Mouse (Mus musculus): ENCODE data around the gene Hoxa1. TPM values are rescaled to one million over a fixed set of nuclear protein-coding genes. Genes with fewer than 3 reads are reported as not detected.

Hoxa1 gene
- total RNA-seq, 2 experiments from 2014 or later: not detected

DNA sequence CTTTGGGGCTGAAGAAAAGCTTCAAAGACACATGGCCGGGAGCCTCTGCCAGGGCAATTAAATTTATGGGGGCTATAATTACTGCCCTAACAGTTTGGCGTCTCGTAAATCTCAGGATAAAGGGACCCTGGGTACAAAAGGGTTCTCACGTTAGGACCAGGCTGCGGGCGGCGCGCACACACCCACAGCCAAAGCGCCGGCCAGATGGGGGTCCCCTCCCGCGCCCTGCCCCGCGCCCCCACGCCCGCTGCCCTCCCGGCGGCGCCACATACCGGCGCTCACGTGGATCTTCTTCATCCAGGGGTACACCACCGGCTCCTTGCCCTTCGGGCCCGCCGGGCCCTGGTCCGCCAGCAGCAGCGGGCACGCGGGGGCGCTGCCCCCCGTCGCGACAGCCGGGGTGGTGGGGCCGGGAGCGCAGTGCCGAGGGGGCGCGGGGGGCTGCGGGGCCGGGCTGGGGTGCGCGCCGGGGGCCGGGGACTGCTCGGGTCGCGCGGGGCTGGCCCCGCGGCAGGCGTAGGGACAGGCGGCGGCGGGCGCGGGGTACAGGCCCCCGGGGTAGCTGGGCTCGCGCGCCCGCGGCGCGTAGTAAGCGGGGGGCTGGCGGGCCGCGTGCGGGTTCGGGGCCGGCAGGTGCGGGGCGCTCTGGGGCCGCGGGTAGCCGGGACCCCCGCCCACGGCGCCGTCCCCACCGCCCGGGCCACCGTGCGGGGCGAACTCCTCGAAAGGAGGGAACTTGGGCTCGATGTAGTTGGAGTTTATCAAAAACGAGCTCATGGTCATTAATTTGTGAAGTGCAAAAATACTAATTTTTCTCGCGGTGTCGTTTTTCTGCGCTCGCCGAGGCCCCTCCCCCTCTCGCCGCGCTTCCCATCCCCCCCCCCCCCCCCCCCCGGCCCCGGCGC lies 33.0 kb upstream of the Hoxa1 start, which contains the start of gene Hoxa4:
Hoxa4 (minus strand) TSS at position 848 of the 905 bp plus-strand sequence.
- no peak for ATAC-seq (replicated peaks; ENCODE audit: low FRiP score, low TSS enrichment, poor library complexity, severe bottlenecking)

DNA sequence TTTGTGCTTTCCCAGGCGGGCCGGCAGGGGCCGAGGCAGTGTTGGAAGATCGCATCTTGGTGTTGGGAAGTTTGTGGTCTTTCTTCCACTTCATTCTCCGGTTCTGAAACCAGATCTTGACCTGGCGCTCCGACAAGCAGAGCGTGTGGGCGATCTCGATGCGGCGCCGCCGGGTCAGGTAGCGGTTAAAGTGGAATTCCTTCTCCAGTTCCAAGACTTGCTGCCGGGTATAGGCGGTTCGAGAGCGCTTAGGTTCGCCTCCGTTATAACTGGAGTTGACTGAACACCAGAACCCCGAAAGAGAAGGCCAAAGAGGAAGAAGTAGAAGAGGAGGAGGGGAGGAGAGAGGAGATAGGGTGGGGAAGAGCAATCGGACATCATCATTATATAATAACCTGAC lies 32.3 kb upstream of the Hoxa1 start:
- no peak for ATAC-seq (replicated peaks; ENCODE audit: low FRiP score, low TSS enrichment, poor library complexity, severe bottlenecking)

DNA sequence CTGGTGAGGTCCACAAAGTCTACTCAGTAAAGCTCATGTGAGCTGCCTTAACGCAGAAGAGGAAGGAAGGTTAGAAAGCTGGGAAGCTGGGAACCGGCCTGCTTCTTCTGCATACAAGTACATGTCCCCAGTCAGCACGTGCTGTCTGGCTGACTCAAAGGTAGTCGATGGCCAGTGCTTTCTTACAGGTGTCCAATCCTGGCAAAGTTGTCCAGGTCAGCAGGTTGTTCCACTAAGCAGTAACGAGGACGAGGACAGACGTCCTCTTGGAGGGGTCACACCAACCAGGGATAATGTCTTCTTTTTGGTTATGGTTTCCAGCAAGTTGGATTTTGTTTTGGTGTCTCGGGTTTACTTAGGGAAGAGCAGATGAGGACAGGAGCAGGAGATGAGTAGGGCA lies 31.8 kb upstream of the Hoxa1 start:
- ATAC-seq (replicated peaks; ENCODE audit: low FRiP score, low TSS enrichment, poor library complexity, severe bottlenecking): no peak

DNA sequence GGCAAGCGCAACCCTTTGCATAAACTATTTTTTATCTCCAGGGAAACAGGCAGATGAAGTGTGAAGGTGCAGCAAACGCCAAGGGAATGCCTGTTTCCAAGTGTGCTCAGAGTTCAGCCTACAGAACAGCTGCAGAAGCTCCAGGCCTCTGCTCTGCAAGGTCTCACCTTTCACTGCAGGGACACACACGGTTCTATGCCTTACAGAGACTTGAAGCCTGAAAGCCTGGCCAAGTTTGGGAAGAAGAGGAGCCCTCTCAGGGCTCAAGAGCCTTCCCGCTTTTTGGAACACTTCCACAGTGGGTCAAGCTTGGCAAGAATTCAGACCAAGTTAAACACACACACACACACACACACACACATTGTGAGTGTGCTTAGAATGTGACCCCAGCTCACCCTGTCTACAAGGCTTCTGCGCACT lies 31.1 kb upstream of the Hoxa1 start:
- no peak for ATAC-seq (replicated peaks; ENCODE audit: low FRiP score, low TSS enrichment, poor library complexity, severe bottlenecking)

DNA sequence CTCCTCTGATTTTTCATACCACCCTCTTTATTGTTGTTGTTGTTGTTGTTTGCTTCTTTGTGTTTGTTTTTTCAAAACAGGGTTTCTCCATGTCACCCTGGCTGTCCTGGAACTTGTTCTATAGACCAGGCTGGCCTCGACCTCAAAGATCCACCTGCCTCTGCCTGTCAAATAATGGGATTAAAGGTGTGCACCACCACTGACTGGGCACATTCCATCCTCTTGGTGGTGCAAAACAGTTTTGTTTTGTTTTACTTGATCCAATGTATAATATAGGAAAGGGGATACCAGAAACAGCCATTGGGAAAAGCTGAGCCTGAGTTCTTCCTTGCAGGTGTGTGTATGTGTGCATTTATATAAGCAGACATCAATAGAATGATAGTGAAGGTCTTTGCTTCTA lies 28.4 kb upstream of the Hoxa1 start:
- no peak for ATAC-seq (replicated peaks; ENCODE audit: low FRiP score, low TSS enrichment, poor library complexity, severe bottlenecking)

DNA sequence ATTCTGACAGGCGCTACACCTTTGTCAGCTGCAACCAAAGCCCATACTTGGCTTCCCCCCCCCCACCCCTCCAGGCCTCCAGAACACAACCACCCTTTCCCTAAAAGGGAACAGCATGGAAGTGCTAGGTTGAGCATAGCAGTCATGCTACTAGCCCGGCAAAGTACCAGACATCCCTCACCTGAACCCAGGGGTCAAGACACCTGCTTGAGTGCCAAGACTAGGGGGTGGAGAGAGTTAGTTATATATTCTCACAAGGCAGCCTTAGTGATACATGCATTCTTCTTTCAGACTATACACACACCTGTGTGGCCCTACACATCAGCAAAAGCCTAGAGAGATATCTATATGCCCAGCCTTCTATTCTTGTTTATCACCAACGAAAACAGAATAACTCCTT lies 27.7 kb upstream of the Hoxa1 start:
- no peak for ATAC-seq (replicated peaks; ENCODE audit: low FRiP score, low TSS enrichment, poor library complexity, severe bottlenecking)

DNA sequence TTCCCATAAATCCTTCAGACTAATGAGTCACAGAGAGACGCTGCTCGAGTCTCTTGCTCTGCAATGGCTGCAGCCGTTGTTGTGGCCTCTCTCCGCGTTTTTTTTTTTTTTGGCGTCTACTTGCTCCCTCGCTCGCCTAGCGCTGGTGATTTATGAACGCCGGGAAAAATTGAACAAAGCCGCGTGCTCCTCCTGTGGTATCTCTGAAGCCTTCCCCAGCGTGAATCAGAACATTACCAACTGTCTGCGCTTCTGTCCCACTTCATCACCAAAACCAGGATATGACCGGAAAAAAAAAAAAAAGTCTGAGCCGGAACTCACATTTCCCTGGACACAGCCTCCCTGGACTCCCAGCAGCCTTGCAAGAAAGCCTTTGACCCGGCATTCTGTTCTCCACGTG lies 27.1 kb upstream of the Hoxa1 start:
- ATAC-seq (replicated peaks; ENCODE audit: low FRiP score, low TSS enrichment, poor library complexity, severe bottlenecking): no peak

DNA sequence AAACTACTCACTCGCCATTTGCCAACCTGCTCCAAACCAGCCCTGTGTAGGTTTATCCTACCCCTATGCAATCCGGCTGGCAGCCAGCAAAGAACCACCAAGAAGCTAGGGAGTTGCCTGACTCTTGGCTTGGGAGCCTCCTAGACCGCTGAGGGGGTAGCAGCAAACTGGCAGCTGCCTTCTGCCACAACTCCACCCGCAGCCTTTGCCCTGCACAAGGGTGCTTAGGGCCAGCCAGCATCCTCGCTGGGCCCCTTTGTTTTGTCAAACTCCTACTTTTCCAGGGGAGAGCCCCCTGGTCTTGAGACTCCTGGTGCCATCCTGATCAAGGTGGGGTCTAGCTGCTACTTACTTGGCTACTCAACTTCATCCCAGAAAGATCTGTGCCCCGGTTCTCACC lies 26.6 kb upstream of the Hoxa1 start:
- ATAC-seq (replicated peaks; ENCODE audit: low FRiP score, low TSS enrichment, poor library complexity, severe bottlenecking): no peak

DNA sequence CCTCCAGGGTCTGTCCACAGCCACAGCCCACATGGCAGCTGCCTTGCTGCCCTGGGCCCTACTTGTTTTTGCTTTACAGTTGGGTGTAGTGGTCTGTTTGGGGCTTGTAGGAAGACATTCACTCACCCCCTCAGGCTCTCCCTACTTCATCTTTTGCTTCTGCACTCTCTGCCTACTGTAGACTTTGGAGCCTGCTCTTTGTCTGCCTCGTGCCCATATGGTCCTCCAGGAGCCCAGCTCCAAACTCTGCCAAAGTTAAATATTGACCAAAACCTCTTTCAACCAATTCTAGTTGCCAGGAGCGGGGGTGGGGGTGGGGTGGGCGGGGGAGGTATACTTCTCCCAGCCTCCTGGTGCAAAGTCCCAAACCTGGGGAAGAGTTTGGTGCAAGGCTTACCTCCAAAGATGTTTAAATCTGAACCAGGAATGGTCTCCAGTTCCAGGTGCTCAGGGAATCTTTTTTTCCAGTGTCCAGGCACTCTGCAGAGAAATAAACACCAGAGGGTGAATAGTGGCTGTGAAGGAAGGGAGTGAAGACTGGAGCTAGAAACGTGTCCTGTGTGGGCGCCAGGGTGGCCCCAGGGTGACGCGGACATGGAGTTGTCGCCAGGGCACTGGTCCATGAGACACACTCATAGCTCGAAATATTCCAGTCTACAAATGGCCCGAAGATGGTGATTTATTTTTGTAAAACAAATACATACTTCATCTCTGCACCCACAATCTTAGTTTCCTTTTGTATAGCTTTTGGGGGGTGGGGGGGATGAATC lies 25.4 kb upstream of the Hoxa1 start:
- no peak for ATAC-seq (replicated peaks; ENCODE audit: low FRiP score, low TSS enrichment, poor library complexity, severe bottlenecking)

DNA sequence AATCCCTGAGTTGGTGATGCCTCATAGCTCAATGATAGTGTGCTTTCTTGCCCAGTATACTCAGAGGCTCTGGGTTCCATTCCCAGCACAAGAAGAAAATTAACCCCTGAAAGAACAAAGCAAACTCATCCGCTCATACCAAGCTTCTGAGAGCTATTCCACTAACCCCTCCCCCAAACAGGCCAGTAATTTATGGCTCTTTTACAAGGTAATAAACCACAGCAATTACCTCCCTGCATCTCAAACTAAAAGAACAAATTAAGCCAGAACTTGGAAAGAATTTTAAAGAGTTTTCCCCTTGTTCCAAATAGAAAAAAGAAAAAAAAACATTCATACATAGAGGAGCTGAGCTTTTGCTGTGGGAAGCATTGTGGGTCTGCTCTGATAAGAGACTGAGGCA lies 24.7 kb upstream of the Hoxa1 start:
- no peak for ATAC-seq (replicated peaks; ENCODE audit: low FRiP score, low TSS enrichment, poor library complexity, severe bottlenecking)

DNA sequence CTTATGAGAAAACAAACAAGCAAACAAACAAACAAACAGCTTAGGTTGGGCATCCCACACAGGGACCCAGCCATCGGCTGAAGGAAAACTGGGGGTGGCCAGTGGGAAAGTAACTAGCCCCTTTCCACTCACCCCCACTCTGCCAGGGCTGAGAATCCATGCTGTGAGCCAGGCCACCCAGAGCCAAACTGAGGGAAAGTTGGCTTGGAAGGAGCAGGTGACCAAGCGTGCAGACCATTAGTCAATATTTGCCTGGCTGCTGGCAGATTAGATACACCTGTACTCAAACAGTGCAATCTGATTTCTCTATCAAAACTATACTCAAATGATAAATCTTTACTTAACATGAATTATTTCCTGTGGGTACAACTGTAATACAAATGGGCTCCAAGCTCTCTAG lies 23.9 kb upstream of the Hoxa1 start:
- ATAC-seq (replicated peaks; ENCODE audit: low FRiP score, low TSS enrichment, poor library complexity, severe bottlenecking): no peak

DNA sequence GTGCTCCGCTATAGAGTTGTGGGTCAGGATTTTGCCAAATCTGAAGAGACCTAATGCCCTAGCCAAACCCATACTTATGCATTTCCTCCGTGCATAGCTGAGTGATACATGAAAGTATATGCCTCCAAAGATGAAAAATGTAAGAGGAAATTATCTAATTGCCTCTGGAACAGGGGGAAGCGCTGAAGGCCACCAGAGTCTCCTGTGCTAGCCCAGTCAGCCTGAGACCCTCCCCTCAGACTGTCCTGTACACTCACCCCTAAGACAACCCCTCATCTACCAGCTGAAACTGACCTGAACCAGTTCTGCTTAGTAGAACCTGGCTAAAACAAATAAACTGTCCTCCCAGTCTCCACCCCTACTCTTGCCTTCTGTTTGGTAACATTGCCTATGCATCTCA lies 22.6 kb upstream of the Hoxa1 start:
- ATAC-seq (replicated peaks; ENCODE audit: low FRiP score, low TSS enrichment, poor library complexity, severe bottlenecking): no peak

DNA sequence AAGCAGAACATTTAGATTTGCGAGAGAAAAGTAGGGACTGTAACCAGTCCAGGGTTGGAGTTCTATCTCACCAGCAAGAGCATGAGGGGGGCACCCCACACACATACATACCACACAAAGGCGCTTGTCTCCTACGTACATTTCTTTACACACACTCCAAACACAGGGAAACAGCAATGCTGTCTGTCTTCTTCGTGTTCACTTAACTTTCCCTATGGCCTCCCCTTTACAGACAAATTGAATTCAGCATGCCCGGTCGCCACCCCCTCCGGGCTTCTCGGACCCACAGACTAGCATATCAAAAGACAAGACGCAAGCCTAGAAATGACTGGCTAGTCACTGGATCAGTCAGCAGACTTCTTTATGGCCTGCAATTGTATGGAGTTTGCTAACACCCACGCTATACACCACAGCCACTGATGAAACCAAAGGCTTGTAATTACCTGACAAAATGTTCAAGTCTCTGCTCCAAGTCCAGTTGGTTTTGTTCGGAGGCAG lies 22.1 kb upstream of the Hoxa1 start:
- no peak for ATAC-seq (replicated peaks; ENCODE audit: low FRiP score, low TSS enrichment, poor library complexity, severe bottlenecking)

DNA sequence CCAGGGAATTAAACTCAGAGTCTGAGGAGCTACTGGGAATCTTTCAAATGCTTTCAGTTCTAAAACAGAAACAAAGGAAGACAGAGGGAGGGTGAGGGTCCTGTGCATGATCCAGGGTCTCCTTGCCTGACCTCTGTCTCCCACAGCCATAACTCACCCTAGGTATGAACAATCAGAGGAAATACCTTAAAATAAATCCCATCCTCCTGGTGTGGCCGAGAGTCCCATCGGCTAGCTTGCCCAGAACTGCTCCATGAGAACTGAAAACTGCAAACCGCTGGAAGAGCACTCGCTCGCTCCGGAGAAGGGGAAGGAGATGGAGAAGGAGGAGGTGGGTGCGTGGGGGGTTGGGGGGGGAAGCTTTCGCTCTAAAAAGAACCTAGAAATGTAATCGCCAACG lies 21.6 kb upstream of the Hoxa1 start:
- ATAC-seq (replicated peaks; ENCODE audit: low FRiP score, low TSS enrichment, poor library complexity, severe bottlenecking): no peak

DNA sequence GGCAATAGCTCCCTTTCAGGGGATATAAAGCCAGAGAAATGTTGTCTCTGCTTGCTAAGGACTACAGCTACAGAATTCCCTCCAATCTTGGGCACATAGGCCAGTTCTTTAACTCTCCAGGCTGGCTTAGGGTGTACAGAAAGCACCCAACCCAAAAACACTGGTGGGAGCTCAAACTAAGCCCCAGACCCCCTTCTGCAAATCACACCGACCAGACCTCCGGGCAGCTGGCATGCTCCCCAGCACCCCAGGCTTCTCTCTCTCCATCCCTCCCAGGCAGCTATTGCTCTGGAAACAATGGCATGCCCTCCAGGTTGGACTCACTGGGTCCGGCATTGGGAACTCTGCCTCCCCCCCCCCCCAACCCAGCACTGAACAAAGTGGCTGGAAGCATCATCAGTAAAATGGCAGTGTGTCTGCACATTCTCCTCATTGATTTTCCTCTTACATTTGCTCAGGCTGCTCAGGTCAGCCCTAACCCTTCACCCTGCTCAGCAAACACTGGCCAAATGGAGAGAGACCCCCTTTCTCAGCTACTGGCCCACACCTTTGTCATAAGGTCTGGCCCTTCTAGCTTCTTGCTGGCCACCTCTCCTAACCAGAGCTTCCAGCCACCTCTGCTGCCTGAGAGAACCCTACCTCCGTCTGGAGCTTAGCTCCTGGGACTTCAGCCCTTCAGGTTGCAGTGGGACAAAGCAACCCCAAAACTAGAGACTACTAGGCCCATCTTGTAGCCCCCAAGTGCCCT lies 21.0 kb upstream of the Hoxa1 start:
- no peak for ATAC-seq (replicated peaks; ENCODE audit: low FRiP score, low TSS enrichment, poor library complexity, severe bottlenecking)

DNA sequence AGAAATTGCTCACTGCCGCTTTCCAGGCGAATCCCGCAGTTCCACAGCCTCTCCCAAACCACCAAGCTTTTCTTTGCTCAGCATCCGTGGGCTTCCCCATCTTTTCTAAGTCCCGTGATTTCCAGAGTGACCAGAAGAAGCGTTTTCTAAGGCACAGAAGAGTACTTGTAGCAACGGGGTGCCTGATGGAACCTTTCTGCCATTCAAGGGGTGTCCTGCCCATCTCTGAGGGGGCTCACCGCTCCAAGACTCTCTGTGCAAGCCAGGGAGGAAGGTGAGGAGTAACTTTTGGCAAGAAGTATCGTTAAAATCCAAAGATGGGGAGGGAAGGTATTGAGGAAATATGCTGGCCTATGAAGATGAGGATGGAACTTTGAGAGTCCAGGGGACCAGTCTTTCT lies 19.7 kb upstream of the Hoxa1 start:
- no peak for ATAC-seq (replicated peaks; ENCODE audit: low FRiP score, low TSS enrichment, poor library complexity, severe bottlenecking)

DNA sequence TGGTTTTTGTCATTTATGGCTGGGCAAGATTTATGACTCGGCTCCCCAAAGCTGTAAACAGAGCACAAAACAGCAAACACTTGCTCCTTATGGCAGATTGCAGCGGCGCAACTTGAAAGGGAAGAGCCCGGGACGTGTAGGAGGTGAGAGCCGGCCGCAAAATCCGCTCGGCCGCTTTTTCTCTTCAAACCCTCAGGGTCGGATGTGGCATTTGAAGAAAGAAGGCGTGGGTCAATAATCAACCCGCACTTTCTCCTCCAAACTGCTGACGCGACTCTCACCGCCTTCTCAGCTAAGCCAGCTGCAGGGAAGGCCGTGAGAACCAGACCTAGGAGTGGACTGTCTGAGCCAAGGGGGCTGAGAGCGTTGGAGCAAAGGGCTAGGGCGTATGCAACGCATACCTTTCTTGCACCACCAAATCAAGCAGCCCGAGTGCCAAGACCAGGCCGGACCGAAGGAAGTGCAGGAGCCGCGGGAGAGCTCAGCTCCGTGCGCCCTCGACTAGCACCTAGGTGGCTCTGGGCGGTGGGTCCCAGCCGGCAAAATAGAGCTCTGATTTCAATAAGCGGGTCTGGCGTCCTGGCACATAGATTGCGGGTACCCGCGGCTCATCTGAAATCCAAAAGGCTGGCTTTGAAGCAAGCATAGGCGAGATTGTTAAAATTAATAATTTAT lies 19.1 kb upstream of the Hoxa1 start, which contains the start of gene 5730596B20Rik:
5730596B20Rik (plus strand) TSS at position 438 of the 675 bp plus-strand sequence.
- ATAC-seq (replicated peaks; ENCODE audit: low FRiP score, low TSS enrichment, poor library complexity, severe bottlenecking): no peak

DNA sequence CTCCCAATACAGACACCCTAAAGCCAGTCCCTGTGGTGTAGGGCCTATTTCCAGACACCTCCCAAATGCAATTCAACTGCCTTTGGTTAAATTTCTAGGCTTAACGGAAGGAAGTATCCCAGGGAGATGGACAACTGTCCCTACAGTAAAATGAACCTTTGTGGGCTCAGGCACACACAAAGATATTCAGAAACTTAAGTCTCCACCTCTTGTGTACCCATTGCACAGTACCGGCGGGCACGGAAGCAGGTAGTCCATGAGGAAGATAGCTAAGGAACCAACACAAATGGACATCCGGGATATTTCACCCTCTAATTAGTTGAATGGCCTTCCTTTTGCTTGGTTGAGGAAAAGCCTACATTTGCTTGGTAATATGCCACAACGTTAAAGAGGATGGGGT lies 18.3 kb upstream of the Hoxa1 start:
- no peak for ATAC-seq (replicated peaks; ENCODE audit: low FRiP score, low TSS enrichment, poor library complexity, severe bottlenecking)

DNA sequence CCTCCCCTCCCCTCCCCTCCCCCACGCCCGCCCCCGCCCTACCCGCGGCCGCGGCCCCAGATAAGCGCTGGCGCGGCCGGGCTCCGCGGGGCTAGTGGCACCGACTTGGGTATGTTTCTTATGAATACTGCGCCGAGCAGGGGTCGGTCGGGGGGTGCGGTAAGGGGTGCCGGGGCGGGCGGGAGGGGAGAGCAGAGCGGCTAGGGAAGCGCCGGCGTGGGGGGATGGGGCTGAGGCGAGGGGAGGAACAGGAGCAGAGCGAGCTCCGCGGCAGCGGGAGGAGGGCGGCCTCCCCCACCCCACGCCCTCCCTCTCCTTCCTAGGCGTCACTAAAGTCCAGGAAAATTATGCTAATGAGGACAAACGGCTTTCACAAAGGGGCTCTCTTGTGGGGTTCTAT lies 17.7 kb upstream of the Hoxa1 start:
- ATAC-seq (replicated peaks; ENCODE audit: low FRiP score, low TSS enrichment, poor library complexity, severe bottlenecking): no peak

Data from megakaryocyte-erythroid progenitor cell, adult 5-6 weeks (primary cell).